Mouse (Mus musculus) cerebellum, postnatal 14 days (tissue): Measurements from ENCODE around the gene Mthfr.
"Not testable (repeated sequence)": the region's sequence is repeated elsewhere in the genome, so short reads cannot be mapped to it uniquely, and the experiment has no call there.

Experiments used
- DNase-seq, 2 experiments: peaks; one replicate each; pipeline ENCODE4 v3.0.0; 2021; ENCODE audit warnings: mixed read lengths in 2 of 2

The Mthfr gene

DNA sequence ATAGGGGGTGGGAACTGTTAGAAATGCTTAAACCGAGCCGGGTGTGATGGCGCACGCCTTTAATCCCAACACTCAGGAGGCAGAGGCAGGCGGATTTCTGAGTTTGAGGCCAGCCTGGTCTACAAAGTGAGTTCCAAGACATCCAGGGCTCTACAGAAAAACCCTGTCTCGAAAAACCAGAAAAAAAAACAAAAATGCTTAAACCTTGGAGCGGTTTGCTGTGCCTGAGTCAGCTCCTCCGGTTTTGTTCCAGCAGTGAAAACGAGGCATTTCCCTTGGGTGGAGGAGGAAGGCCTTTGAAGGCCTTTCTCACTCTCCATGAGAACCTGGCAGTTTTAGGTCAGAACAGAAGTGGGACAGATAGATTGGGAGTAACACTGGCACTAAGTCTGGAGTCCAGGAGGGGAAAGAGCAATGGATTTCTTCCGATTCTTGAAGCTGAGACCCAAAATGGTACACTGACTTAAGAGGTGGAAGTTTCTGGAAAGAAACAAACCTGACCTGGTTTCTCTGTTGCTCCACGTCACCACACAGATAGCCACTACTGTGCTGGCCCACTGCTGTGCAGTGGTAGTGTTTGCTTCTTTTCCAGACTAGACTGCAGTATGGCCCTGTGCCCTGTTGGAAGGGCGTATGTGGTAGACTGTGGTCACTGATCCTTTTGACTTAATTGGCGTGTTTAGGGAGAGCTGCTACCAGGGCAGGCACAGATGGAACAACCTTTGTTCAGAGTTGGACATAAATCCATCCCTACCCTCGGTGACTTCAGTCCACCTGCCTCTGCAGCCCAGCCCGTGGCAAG, 1.4 kb downstream of the Mthfr start:
- peak in 1 of 2 experiments; percentile 31 for DNase-seq

DNA sequence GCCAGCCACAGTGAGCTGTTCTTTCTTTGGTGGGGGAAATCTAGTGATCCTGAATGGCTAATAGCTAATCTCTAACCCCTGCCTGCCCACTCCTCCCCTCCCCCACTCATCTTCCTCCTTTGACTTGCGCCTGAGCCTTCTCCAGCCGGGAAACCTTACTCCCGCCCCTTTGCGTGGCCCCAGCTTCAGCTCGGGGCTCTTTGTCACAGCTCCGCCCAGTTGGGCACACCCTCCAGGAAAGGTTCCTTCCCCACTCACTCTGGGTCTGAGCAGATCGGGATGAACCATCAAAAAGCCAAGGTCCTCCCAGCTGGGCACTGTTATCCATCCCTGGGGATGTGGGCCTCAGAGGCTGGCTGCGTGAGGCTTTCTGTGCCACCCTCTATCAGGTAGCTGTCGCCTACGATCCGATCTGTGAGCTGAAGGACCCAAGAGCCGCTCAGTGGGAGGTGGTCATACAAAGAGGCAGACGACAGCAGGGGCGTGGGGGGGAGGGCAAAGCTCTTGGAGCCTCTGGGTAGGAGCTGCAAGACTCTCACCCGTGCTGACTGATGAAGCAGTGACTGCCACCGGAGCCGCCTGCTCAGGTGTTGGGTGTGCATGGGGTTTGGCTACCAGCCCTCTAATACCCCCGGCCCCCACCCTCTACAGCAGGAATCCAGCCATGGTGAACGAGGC, 2.2 kb downstream of the Mthfr start:
- DNase-seq, result peak; percentile 64 to 66

DNA sequence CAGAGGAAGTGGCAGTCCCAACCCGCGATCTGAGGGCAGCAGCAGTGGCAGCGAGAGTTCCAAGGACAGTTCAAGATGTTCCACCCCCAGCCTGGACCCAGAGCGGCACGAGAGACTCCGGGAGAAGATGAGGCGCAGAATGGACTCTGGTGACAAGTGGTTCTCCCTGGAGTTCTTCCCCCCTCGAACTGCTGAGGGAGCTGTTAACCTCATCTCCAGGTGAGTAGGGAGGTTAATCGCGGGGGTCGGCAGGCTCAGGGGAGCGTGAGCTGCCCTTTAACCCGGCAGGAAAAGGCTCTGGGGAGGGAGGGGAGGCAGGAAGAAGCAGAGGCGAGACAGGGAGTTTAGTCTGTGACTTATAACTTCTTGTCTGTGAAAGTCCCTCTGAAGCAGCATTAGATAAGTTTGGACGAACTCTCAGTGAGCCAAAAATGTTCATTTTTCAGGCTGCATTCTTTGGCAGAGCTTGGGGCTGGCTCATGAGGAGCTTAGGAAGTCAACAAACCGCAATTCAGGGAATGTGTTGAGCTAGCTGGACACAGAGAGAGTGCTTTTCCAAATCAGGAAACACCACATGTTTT, 2.8 kb downstream of the Mthfr start:
- peak in 1 of 2 experiments; percentile 46 for DNase-seq

DNA sequence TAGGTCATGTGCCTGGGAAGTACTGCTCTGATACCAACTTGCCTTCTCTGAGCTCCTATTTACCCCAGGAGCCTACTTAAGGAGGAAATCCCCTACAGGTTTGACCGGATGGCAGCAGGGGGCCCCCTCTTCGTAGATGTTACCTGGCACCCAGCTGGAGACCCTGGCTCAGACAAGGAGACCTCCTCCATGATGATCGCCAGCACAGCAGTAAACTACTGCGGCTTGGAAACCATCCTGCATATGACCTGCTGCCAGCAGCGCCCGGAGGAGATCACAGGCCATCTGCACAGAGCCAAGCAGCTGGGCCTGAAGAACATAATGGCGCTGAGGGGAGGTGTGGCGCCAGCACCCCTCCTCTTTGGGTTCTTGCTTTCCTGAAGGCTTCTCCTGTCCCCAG, 4.5 kb downstream of the Mthfr start:
- peak in 1 of 2 experiments; percentile 62 for DNase-seq

DNA sequence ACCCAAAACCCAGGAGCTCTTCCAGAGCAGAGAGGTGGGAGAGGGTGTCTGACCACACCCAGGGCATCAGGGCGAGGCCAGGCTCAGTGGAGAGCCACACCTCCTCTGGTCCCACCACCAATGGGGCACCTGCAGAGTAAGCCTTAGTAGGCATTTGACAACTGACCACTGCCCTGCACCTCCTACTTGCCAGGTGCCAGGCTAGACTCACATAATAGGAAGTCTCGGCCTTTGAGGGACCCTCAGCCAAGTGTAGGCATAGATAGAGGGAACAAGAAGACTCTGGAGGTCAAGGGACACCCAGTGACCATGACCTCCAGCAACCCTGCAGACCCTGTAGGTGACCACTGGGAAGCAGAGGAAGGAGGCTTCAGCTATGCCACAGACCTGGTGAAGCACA, 5.2 kb downstream of the Mthfr start:
- no peak for DNase-seq

DNA sequence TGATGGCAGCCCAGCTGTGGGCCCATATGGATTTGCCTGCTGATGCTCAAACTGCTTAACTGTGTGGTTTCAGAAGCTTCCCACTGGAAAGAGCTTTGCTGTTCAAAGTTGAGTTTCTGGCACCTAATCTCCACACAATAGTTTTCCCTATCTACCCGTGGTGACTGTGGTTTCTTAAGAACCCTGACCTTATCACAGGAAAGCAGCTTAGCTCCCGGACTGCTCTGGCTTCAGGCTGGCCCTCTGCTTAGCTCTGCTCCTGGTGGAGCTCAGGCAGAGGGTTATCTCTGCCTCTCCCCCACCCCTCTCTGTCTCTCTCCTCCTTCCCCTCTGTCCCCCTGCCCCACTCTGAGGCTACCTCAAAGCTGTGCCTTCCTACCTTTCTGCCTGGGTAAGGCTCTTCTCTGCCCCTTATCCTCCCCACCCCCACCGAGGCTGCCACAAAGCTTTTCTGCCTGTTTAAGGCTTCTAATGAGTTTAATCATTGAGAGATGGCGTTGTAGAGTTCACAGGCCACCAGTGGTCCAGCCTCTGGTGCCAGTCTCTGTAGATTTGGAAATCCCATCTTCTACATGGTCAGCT, 7.7 kb downstream of the Mthfr start:
- DNase-seq, result no peak

DNA sequence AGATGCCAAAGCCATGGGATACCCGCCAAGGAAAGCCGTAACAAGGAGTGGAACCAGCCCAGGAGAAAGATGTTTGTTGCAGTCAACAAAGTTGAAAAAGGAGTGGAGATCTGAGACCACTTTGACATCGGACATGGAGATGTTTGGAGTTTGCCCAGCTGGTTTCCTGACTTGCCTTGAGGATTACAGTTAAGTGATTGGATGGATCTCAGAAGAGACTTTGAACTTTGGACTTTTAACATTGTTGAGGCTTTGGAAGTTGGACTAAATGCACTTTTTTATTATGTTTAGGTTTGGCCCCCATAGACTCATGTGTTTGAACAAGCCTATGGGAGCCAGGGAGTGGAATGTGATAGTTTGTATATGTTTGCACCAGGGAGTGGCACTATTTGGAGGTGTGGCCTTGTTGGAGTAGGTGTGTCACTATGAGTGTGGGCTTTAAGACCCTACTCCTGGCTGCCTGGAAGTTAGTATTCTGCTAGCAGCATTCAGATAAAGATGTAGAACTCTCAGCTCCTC, 11.6 kb downstream of the Mthfr start:
- not testable (repeated sequence) for DNase-seq

DNA sequence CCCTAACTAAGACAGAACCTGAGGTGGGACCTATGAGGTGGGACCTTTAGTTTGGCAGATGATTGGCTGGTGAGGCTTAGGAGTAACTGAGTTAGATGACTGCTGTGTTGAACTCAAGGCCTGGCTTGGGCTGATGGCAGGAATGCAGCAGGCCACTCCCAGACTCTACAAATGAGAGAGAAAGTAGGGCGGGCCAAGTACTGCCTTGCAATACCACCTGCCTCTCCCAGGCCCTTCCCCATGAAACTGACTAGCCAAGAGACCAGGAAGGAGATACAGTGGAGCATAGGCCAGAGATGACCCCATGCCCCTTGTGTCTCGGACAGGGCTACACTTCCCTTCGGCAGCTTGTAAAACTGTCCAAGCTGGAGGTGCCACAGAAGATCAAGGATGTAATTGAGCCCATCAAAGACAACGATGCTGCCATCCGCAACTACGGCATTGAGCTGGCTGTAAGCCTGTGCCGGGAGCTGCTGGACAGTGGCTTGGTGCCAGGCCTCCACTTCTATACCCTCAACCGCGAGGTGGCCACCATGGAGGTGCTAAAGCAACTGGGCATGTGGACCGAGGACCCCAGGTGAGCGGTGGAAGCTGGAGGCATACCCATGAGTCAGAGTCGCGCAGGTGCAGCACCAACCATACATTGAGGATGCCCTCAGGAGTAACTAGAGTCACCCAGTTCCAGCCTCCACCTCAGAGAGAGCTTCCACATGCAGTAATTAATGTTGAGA, 12.3 kb downstream of the Mthfr start:
- DNase-seq, result no peak

DNA sequence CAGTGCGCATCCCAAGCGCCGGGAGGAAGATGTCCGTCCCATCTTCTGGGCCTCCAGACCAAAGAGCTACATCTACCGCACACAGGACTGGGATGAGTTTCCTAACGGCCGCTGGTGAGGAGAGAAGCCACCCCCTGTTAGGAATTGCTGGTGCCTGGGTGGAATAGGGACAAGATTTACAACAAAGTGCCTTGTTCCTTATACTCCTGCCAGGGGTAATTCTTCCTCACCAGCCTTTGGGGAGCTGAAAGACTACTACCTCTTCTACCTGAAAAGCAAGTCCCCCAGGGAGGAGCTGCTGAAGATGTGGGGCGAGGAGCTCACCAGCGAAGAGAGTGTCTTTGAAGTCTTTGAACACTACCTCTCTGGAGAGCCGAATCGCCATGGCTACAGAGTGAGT, 13.0 kb downstream of the Mthfr start:
- DNase-seq, result no peak

DNA sequence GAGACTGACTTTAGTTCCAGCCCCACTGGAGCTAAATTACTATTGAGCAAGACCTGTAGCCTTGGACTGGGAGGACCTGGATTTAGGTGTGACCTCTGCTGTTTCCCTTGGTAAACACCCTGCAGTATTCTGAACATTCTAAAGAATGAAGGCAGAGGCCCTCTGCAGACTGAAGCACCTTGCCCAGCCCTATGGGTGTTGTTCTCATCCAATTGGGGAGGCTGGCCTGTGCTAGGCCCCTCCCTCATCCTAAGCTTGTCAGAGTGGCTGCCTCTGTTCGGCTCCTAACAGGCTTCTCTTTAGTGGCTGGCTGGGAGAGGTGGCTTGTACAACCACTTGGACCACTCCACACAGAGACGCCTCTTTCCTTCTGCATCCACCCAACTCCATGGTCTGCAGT, 14.1 kb downstream of the Mthfr start:
- no peak for DNase-seq

DNA sequence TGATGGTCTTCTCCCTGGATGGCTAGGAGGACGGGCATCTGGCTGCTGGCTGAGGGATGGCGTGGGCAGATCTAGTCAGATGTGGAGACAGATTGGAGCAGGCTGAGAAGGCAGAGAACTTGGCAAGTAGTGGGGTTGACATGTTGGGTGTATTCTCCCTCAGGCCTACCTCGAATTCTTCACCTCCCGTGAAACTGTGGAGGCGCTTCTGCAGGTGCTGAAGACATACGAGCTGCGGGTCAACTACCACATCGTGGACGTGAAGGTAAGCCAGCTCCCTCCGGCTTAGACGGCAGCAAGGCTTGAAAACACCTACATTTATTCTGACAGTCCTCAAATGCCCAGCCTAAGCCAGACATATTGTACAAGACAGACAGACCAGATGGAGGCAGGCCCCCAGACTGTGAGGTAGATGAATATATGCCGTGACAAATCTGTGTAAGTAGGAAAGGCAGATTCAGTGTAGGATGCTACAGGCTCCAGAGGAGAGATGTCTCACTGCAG, 14.6 kb downstream of the Mthfr start:
- DNase-seq, result no peak

DNA sequence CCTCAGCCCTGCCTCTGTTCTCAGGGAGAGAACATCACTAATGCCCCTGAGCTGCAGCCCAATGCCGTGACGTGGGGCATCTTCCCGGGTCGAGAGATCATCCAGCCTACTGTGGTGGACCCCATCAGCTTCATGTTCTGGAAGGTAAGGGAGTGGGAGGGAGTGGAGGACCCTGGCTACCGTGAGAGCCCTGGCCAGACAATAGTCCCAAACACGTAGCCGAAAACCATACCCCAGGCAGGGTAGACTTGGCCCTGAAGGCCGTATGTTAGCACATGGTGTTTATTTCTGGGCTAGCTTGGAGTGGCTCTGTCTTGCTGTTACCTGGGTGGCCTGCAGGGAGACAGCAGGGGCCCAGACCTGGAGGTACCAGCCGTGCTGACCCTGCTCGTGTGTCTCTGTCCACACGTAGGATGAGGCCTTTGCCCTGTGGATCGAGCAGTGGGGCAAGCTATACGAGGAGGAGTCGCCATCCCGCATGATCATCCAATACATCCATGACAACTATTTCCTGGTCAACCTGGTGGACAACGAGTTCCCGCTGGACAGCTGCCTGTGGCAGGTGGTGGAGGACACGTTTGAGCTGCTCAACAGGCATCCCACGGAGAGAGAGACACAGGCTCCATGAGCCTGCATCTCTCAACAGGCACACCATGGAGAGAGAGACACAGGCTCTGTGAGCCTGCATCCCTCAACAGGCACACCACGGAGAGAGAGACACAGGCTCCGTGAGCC, 16.3 kb downstream of the Mthfr start:
- DNase-seq, result peak in 1 of 2 experiments; percentile 44

DNA sequence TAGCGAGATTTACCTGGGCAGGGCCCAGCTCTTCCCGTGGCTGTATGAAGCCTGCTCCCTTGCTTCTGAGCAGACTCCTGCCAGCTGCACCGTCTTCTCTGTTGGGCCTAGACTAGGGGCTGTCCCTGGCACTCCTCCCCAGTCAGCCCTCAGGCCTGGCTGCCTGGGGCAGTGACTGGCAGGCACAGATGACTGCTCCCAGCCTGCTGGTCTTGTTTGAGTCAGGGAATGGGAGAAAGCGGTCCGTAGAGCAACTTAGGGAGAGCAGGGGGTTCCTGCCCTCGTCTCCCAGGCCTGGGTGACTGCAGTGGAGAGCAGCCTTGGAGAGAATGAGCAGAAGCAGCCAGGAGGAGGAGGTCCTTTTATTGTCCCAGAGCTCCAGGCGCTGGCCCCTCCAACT, 17.4 kb downstream of the Mthfr start:
- DNase-seq, result peak; percentile 56 to 57

DNA sequence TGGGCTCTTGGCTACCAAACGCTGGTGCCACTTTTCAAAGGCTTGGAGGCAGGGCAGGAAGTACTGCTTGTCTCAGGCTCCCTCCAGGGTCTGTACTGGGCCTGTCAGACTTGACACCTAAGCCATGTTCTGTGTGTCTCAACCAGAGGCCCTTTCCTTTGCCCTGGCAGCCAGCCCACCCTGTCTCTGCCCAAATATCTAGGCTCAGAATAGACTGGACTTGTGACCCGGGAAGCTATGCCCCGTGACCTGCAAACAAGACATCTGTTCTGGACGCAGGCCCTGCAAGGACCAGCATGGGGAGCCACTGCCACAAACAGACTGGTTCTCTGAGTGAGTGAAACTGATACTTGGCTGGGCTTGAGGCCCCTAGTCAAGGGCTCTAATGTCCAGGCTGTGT, 17.9 kb downstream of the Mthfr start:
- peak; percentile 71 to 82 for DNase-seq

DNA sequence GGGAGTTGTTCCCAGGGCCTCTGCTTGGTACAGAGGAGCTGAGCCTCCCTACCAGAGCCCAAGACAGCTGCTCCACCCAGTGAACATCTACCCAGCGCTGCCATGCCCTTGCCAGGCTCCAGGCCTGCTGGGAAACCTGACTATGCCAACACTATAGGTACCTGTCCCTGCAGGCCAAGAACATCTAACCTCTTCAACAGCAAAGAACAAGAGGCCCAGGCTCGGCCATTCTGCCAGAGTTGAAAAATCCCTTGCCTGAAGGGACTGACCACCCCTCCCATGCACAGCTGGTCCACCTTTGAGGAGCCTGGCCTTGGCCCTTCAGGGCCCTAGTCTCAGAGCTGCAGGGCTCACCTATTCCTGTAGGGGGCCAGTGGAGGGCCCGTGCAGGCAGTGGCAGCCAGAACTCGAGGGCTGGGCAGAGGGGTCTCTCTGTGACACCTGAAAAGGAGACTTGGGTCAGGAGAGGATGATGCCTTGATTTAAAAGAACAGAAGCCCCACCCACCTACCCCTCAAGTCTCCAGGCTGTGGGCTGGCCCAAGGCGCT, 18.9 kb downstream of the Mthfr start:
- DNase-seq, result no peak

DNA sequence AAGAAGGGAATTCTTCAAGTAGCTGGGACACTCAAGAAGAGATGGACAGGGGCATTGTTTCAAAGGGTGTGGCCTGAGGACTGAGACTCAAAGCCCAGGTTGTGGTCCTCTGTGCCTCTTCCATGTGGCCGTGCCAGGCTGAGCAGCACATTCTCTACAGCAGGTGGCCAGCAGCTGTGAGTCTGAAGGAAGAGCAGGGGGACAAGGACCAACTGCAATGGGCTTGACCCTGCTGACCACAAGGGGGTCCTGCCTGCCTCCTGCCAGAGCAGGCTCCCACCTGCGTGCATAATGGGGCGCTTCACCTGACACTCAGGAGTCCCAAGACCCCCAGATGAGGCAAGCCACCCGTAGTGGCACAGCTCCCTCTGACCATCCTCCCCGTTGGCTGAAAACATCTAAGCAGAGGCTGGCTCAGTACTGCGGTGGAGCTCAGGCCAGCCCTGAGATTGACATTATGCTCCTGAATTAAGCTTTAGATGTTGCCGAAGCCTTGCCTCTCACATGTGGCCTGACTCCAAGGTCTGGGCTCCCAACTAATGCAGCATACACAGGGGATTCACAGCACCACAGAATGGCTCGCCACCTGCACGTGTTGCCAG, 19.4 kb downstream of the Mthfr start:
- DNase-seq, result no peak

DNA sequence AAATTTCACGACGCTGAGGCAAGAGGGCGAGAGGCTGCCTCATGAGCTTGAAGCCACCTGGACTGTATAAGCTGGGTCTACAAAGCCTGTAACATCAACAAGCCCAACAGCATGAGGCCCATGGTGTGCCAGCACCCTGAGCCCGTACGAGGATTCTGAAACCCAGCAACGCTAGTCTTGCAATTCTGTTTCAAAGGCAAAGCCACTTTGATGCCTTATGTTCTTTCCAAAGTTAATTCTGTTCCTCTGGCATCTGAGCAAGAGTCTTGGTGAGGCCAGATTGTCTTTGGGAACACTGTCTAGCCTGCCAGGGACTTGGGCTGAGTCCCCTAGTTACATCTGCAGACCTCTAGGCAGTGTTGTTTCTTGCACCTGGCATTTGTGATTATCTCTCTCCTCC, 20.1 kb downstream of the Mthfr start:
- no peak for DNase-seq

DNA sequence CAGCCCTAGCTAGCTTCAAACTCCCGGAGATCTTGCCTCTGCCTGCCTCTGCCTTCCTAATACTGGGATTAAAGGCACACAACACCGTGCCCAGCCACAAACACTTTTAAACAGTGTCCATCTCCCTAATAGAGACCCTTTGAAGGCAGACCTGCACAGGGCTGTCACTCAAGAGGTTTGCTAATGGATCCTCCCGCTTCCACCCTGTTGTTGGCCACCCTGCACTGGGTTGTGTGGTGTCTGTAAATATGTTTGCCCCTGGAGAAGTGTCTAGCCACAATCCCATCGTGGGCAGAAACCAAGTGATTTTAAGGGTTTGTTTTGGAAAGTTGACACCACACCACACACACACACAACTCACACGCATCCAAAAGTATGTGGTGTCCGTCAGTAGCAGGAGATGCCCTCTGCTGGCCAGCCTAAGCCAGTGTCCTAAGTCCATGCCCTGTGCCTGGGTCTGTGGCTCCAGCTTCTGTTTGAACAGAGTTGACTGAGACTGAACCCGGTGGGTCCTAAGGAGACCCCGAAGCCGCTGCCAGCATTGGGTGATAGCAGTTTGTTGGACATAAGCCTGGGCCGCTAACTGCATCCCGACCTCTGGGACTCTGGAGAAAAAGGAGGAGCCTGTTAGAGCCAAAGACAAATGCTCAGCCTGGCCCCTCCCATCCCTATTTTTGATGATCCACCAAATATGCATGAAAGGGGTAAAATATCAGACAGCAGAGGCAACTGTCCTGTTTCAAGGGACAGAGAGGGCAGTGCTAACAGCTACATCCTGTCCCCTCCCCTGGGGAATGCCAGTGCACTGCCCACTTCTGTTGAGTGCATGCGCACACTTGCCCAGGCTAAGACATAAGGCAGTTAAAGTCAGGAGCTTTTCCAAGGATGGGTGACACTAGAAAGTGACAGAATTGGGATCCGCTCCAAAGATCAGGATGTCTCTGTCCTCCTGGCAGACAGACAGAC, 21.5 kb downstream of the Mthfr start:
- DNase-seq, result peak; percentile 61 to 69

DNA sequence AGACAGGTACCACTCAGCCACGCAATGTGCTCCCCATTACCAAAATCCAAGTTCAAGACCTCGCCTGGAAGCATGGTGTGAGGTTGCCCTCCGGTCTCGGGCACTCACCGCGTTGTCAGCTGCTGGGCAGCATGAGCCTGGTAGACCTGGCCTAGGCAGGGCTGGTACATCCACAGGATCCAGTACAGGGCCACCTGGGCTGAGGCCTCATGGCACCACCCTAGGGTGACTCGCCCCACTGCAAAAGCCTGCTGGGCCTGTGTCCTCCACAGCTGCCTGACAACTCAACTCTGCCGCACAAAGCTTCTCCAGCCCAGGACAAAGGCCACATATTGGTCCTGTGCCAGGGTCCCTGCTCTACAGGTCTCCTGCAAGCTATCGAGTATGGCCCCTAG, 22.2 kb downstream of the Mthfr start:
- DNase-seq, result peak; percentile 15 to 20
